Mouse (Mus musculus) ES-Bruce4 (cell line): ENCODE results near the gene Eif4e1b.

Source experiments
- CTCF ChIP-seq: IDR thresholded peaks from one replicate; pipeline ENCODE4 v1.8.1; 2011; ENCODE audit warnings: low read depth, low read length
- POLR2A ChIP-seq: IDR thresholded peaks from one replicate; pipeline ENCODE4 v1.8.1; 2011; ENCODE audit warnings: low read length; ENCODE audit not compliant: insufficient read depth

DNA sequence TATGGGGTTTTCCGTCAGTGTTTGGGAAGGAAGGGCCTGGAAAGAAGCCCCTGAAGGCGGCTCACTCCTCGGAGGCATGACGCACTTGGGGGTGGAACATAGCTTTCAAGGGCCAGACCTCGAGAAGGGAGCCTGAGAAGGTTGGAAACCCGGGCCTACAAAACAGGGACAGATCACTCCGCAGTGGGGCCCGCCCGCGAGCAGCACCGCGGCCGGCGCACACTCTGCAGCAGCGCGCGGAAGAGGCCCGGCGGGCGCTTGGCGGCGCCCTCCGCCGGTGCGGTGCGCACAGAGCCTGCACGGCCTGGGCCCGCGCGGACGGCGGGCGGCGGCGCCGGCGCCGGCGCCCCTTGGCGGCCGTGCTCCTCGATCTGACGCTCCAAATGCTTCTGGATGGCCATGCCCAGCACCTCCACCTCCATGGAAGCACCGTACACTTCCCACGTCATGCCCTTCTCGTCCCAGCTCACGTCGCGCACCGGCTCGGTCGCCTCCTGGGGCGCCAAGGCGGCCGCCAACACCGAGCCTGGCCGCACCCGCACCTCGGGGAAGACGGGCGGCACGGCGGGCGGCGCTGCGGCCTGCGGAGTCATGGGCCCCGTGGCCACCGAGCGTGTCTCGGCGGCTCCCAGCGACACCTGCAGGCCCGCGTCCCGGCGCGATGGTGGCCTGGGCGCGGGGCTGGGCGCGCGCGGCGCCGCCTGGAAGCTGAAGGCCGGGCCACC, 46.1 kb upstream of the Eif4e1b start:
- TF ChIP-seq CTCF, result peak; percentile 4
- TF ChIP-seq POLR2A, result no peak
